Mouse (Mus musculus) G1E (cell line): Measurements from ENCODE around the gene Tyw1. TPM values are rescaled to one million over a fixed set of nuclear protein-coding genes. Genes with fewer than 3 reads are reported as not detected.
A peak's percentile ranks its signal among the peaks of the same experiment; 100 is the strongest.

Experiments
- ATAC-seq: 2 replicates; pipeline ENCODE4 v1.8.0; 2016; ENCODE audit warnings: mild to moderate bottlenecking; ENCODE audit not compliant: insufficient number of reproducible peaks, poor library complexity, low FRiP score, severe bottlenecking; ENCODE audit errors: extremely low read depth
- DNase-seq: peaks from one replicate; pipeline ENCODE4 v3.0.0; 2012; ENCODE audit warnings: low spot score
- H3K27me3 ChIP-seq: 2 replicates; pipeline ENCODE4 v1.6.1; 2012; ENCODE audit warnings: mild to moderate bottlenecking, low read length, inconsistent platforms; ENCODE audit not compliant: insufficient read depth
- H3K36me3 ChIP-seq: replicated peaks from 2 replicates; pipeline ENCODE3; 2012; ENCODE audit warnings: mild to moderate bottlenecking, inconsistent platforms
- H3K4me1 ChIP-seq: 2 replicates; pipeline ENCODE4 v1.6.1; 2012; ENCODE audit warnings: low read depth, low read length, inconsistent platforms, mixed read lengths; ENCODE audit not compliant: insufficient read depth
- H3K4me3 ChIP-seq: 2 replicates; pipeline ENCODE4 v1.5.1; 2012; ENCODE audit warnings: low read depth, mild to moderate bottlenecking, inconsistent platforms, low read length, moderate library complexity, mixed read lengths
- H3K9me3 ChIP-seq: replicated peaks from 2 replicates; pipeline ENCODE4 v1.6.1; 2012; ENCODE audit warnings: inconsistent platforms
- CTCF ChIP-seq: IDR thresholded peaks from 2 replicates; pipeline ENCODE4 v1.5.1; 2012; ENCODE audit warnings: low read depth, low read length, inconsistent platforms, mixed read lengths
- GATA1 ChIP-seq: IDR thresholded peaks from 2 replicates; pipeline ENCODE4 v1.6.1; 2012; ENCODE audit warnings: borderline replicate concordance, low read length, inconsistent platforms, mixed read lengths
- GATA2 ChIP-seq: IDR thresholded peaks from 2 replicates; pipeline ENCODE4 v1.6.1; 2012; ENCODE audit warnings: low read depth, low read length, inconsistent platforms, borderline replicate concordance
- POLR2AphosphoS5 ChIP-seq: IDR thresholded peaks from 2 replicates; pipeline ENCODE4 v1.6.1; 2012; ENCODE audit warnings: low read depth, low read length, inconsistent platforms; ENCODE audit not compliant: insufficient replicate concordance
- TAL1 ChIP-seq: conservative IDR thresholded peaks from 2 replicates; pipeline ENCODE4 v1.6.1; 2012; ENCODE audit warnings: low read depth, low read length, inconsistent platforms, mixed read lengths
- polyA plus RNA-seq: library from polyadenylated mRNA; stranded (reverse); fragments of >175 nt; gene quantifications from 2 replicates; pipeline ENCODE4 v1.2.3, GENCODE M21; 2012
- total RNA-seq, 2 experiments: library from RNA; stranded (forward) in 1 of 2; stranded (reverse) in 1 of 2; fragments of 200-1000 nt in 1 of 2; fragments of >200 nt in 1 of 2; fragmentation: Nextera tagmentation in 1 of 2; gene quantifications; 2 replicates each; pipeline ENCODE4 v1.2.3; 2014 to 2017

Tyw1 gene
- total and polyA plus RNA-seq, 3 experiments, result 6.5 to 27.2 (median 26.3) TPM

DNA sequence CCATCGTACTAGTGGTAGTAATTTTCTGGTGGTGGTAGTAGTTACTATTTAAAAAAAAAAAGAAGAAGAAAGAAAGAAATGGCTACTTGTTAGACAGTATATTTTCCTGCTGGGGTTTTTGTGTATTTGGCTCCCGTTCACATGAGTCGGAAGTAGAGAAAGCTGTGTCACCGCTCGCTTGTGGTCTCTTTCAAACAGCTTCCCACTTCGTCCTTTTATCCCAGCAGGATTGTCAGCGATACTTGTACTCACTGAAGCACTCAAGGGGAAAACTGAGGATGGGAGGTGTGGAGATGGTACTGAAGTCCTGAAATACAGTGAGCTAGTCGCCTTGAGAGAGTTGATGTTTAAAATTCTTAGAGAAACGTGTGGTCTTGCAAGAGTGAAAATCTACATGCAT, 72.9 kb downstream of the Tyw1 start:
- ATAC-seq (no peak), DNase-seq (no peak)
- no peaks in the 10 kb centered on the region for H3K27me3 ChIP-seq
- TF ChIP-seq GATA2, result no peak
- TF ChIP-seq POLR2AphosphoS5, result no peak
- no peak for TF ChIP-seq TAL1
- H3K4me1 ChIP-seq, result peaks cover 5% of the 10 kb centered on the region
- no peak overlapping the region for H3K4me3 ChIP-seq
- peaks cover 10% of the 10 kb centered on the region for H3K9me3 ChIP-seq
- peaks cover 79% of the 10 kb centered on the region for H3K36me3 ChIP-seq

DNA sequence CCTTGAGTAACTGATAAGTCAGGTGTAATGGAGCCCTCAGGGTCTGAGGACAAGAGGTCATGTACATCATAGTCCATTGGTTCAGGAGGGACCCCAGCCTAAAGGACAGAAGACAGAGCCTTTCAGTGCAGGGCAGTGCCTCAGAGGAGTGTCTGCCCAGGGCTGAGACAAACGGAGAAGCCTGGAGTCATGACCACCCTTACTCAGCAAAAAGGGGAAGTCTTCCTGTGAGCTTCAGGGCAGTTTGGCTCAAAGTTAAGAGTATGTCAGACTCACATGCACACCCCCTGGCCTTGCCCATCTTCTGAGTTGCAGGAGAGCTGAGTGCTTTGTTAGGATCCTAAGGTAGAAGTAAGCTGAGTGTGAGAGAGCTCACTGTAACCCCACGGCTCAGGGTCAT, 74.5 kb downstream of the Tyw1 start:
- ATAC-seq, result peak; percentile 62
- Histone ChIP-seq H3K4me3 (no peak overlapping the region), H3K27me3 (no peaks in the 10 kb centered on the region), H3K36me3 (peaks cover 78% of the 10 kb centered on the region), H3K9me3 (peaks cover 2% of the 10 kb centered on the region; the same call in 1 of the 2 replicates), H3K4me1 (peaks cover 5% of the 10 kb centered on the region)
- TF ChIP-seq GATA2, result no peak
- no peak for TF ChIP-seq GATA1
- no peak for TF ChIP-seq CTCF
- no peak for TF ChIP-seq TAL1
- TF ChIP-seq POLR2AphosphoS5, result no peak
- no peak for DNase-seq

DNA sequence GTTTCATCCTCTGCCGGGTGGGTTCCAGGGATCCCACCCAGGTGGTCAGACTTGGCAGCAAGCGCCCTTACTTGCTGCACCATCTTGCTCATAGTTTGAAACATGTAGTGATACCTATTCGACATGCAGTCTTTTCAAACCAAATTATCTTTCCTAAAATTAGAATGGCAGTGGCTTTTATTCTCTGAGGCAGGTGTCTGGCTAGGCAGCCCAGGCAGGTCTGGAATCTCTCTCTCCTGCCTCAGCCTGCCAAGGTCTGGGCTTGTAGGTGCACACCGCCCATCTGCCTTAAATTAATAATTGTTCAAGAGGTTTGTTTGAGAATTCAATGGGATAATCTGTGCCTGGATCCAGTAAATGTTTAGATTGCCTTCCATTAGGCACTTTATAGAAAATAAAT, 75.4 kb downstream of the Tyw1 start:
- TF ChIP-seq GATA1 (no peak), CTCF (no peak), POLR2AphosphoS5 (no peak), TAL1 (no peak), GATA2 (no peak)
- H3K9me3 ChIP-seq, result no peaks in the 10 kb centered on the region
- ATAC-seq (no peak), DNase-seq (no peak)
- H3K4me1 ChIP-seq, result peaks cover 5% of the 10 kb centered on the region
- H3K27me3 ChIP-seq, result no peaks in the 10 kb centered on the region; the same call in 1 of the 2 replicates
- no peak overlapping the region for H3K4me3 ChIP-seq
- H3K36me3 ChIP-seq, result peaks cover 78% of the 10 kb centered on the region

DNA sequence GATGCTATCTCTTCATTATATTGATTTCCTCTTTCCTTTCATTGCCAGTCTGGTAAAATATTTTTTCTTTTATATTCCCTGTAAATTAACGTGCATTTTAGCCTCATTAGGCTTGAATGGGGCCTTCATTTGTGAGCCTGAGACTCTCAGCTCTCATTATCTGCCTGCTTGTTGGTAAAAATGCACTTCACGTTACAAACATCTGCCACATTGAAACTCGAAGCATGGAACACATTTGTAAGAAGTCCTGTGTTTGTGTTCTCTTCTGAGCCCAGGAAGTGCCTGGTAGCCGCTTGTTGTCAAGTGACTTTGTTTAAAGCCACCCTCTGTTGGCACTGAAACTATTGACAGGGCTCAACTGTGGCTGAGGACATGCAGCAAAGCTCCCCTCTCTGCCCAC, 75.8 kb downstream of the Tyw1 start:
- Histone ChIP-seq H3K4me3 (no peak overlapping the region), H3K9me3 (no peaks in the 10 kb centered on the region), H3K27me3 (no peaks in the 10 kb centered on the region; the same call in 1 of the 2 replicates), H3K4me1 (peaks cover 5% of the 10 kb centered on the region), H3K36me3 (peaks cover 78% of the 10 kb centered on the region)
- ATAC-seq, result no peak
- DNase-seq, result no peak
- TF ChIP-seq CTCF (no peak), POLR2AphosphoS5 (no peak), GATA1 (no peak), TAL1 (no peak), GATA2 (no peak)

DNA sequence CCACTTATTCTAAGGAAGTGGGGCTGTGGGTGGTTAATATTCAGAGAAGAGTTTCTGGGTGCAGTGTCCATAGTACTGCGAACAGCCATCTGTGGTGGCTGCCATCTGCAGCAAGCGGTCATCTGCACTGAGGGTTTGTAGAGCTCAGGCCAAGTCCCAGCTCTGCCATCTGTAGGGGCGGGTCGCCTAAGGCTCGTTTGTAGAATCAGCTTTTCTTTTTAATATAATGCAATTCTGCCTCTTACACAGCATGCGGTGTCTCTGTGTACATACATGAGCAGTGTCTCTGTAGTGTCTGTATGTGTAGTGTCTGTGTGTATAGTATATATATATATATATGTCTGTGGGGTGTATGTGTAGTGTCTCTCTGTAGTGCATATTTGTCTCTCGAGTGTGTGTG, 78.1 kb downstream of the Tyw1 start:
- H3K4me1 ChIP-seq, result peaks cover 5% of the 10 kb centered on the region

DNA sequence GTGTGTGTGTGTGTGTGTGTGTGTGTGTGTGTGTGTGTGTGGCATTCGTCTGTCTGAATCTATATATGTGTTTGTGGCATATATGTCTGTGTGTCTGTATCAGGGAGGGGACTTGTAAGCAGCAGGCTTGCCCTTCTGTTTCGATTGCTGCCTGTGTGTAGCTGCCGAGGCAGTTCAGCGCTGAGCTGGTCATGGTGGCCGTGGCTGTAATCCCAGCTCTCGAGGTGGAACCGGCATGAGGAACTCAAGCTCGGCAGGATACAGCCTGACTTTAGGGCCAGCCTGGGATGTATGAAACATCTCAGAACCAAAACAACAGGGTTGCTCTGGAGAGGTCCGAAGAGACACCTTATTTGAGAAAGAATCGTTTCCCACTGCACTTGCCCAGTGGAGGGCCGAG, 78.6 kb downstream of the Tyw1 start:
- Histone ChIP-seq H3K4me3 (no peak overlapping the region), H3K36me3 (peaks cover 80% of the 10 kb centered on the region), H3K27me3 (no peaks in the 10 kb centered on the region; the same call in 1 of the 2 replicates), H3K4me1 (peaks cover 5% of the 10 kb centered on the region), H3K9me3 (no peaks in the 10 kb centered on the region)
- ATAC-seq (no peak), DNase-seq (no peak)
- TF ChIP-seq POLR2AphosphoS5 (no peak), TAL1 (no peak), GATA1 (no peak), GATA2 (no peak), CTCF (no peak)

More for the DNA sequence above, 78.1 kb downstream of the Tyw1 start:
- DNase-seq (no peak), ATAC-seq (no peak)
- H3K36me3 ChIP-seq, result peaks cover 80% of the 10 kb centered on the region
- no peaks in the 10 kb centered on the region; the same call in 1 of the 2 replicates for H3K27me3 ChIP-seq
- TF ChIP-seq CTCF (no peak), POLR2AphosphoS5 (no peak), GATA2 (no peak), GATA1 (no peak), TAL1 (no peak)
- H3K9me3 ChIP-seq, result no peaks in the 10 kb centered on the region
- H3K4me3 ChIP-seq, result no peak overlapping the region

DNA sequence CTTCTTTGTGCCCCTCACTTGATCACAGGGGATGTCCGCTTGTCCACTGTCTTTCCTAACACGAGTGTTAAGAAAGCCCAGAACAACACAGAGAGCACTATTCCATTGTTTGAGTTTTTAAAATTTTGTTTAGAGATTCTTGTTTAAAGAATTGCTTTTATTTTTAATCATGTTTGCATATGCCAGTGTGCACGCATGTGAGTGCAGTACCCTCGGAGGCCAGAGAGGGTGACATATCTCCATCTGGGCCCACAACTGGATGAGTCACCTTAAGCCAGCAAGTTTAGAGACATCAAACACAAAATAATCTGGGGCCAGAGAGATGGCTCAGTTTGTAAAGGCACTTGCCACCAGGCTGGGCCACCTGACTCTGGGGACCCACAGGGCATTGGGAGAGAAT, 80.0 kb downstream of the Tyw1 start:
- H3K4me3 ChIP-seq, result no peak overlapping the region
- peaks cover 79% of the 10 kb centered on the region for H3K36me3 ChIP-seq
- TF ChIP-seq TAL1 (no peak), GATA1 (no peak), CTCF (no peak), POLR2AphosphoS5 (no peak), GATA2 (no peak)
- DNase-seq, result no peak
- peak; percentile 19; the same call in 1 of the 2 replicates for ATAC-seq
- H3K27me3 ChIP-seq, result no peaks in the 10 kb centered on the region; the same call in 1 of the 2 replicates
- H3K9me3 ChIP-seq, result no peaks in the 10 kb centered on the region
- no peaks in the 10 kb centered on the region for H3K4me1 ChIP-seq
